ENCODE assay signal across 8 mouse cellular contexts in genomic region chr8:105265128-105265527, GRCm38 (mm10). TPM values are rescaled to one million over a fixed set of nuclear protein-coding genes. Genes with fewer than 3 reads are reported as not detected.
A peak's percentile ranks its signal among the peaks of the same experiment; 100 is the strongest.
DNase-seq lines count a peak whose midpoint lies in the region; ATAC-seq and TF ChIP-seq lines count a peak whose summit lies in the region.

No protein-coding gene starts in this region.

- no peaks in the 10 kb centered on the region for H3K36me3 ChIP-seq in embryonic facial prominence, embryonic 12.5 days
- H3K36me3 ChIP-seq in intestine, embryonic 15.5 days: no peaks in the 10 kb centered on the region
- H3K36me3 ChIP-seq in lung, embryonic 16.5 days (ENCODE audit: control insufficient read depth, insufficient read depth, low read length): no peaks in the 10 kb centered on the region
- no peaks in the 10 kb centered on the region for H3K36me3 ChIP-seq in splenic B cell, adult 2 months (ENCODE audit: control insufficient read depth, insufficient read depth, low read length, poor library complexity, severe bottlenecking)

- peaks cover 95% of the 10 kb centered on the region for H3K27me3 ChIP-seq in embryonic facial prominence, embryonic 12.5 days
- H3K27me3 ChIP-seq in intestine, embryonic 15.5 days (replicated peaks): peaks cover 36% of the 10 kb centered on the region
- H3K27me3 ChIP-seq in lung, embryonic 16.5 days (ENCODE audit: control insufficient read depth, insufficient read depth, low read depth, low read length): peaks cover 42% of the 10 kb centered on the region
- no peaks in the 10 kb centered on the region for H3K27me3 ChIP-seq in splenic B cell, adult 2 months (ENCODE audit: control insufficient read depth, insufficient read depth, low read length, poor library complexity, severe bottlenecking)

- peaks cover 26% of the 10 kb centered on the region for H3K4me1 ChIP-seq in embryonic facial prominence, embryonic 12.5 days
- H3K4me1 ChIP-seq in intestine, embryonic 15.5 days (replicated peaks): peaks cover 28% of the 10 kb centered on the region
- H3K4me1 ChIP-seq in lung, embryonic 16.5 days (replicated peaks; ENCODE audit: control insufficient read depth, insufficient read depth, low read length): peaks cover 38% of the 10 kb centered on the region

- DNase-seq in layer of hippocampus, adult 2 months (ENCODE audit: low spot score in 2 of 2): no peak
- DNase-seq in layer of hippocampus, adult 18-20 months (ENCODE audit: low spot score in 2 of 2): no peak
- DNase-seq in splenic B cell, adult 2 months (ENCODE audit: low read depth, low spot score): peak; percentile 76
- no peak for DNase-seq in left cerebral cortex, postnatal 10 days (ENCODE audit: extremely low spot score in 1 of 2, low spot score in 2 of 2)
- DNase-seq in layer of hippocampus, postnatal 36 days: no peak

- H3K9me3 ChIP-seq in embryonic facial prominence, embryonic 12.5 days: peaks cover 5% of the 10 kb centered on the region; the same call in 1 of the 2 replicates
- H3K9me3 ChIP-seq in intestine, embryonic 15.5 days: no peaks in the 10 kb centered on the region
- peaks cover 4% of the 10 kb centered on the region; the same call in 1 of the 2 replicates for H3K9me3 ChIP-seq in lung, embryonic 16.5 days (ENCODE audit: control insufficient read depth, low read length)

- intact Hi-C loops in left cerebral cortex, postnatal 10 days (cut with DNase I): no loop called here

- no peak overlapping the region for H3K27ac ChIP-seq in layer of hippocampus, adult 2 months
- H3K27ac ChIP-seq in embryonic facial prominence, embryonic 12.5 days: no peak overlapping the region
- H3K27ac ChIP-seq in intestine, embryonic 15.5 days: no peak overlapping the region
- no peak overlapping the region for H3K27ac ChIP-seq in lung, embryonic 16.5 days (ENCODE audit: low read length)

- no peak for ATAC-seq in embryonic facial prominence, embryonic 12.5 days (ENCODE audit: insufficient number of reproducible peaks, insufficient read depth, low FRiP score, low TSS enrichment)
- peak; percentile 23 for ATAC-seq in intestine, embryonic 15.5 days
- ATAC-seq in lung, embryonic 16.5 days (ENCODE audit: low read depth): no peak

- 13% methylated on average over 10 of the region's 10 CpGs for WGBS in embryonic facial prominence, embryonic 12.5 days
- WGBS in intestine, embryonic 15.5 days: 8% methylated on average over 10 of the region's 10 CpGs
- WGBS in lung, embryonic 16.5 days: 12% methylated on average over 10 of the region's 10 CpGs

- no peak for TF ChIP-seq CTCF in layer of hippocampus, adult 2 months (conservative IDR thresholded peaks at IDR 0.05)

- no peak overlapping the region for H3K9ac ChIP-seq in embryonic facial prominence, embryonic 12.5 days
- H3K9ac ChIP-seq in intestine, embryonic 15.5 days: peak overlapping the region; percentile 31; the same call in 1 of the 2 replicates
- peak overlapping the region; percentile 80 for H3K9ac ChIP-seq in lung, embryonic 16.5 days (ENCODE audit: low read length)

- H3K4me2 ChIP-seq in embryonic facial prominence, embryonic 12.5 days (replicated peaks): peak overlapping the region; percentile 73
- peak overlapping the region; percentile 78 for H3K4me2 ChIP-seq in intestine, embryonic 15.5 days (replicated peaks)
- peak overlapping the region; percentile 97 for H3K4me2 ChIP-seq in lung, embryonic 16.5 days (ENCODE audit: low read depth, low read length)

- H3K4me3 ChIP-seq in layer of hippocampus, adult 2 months: peak overlapping the region; percentile 71
- H3K4me3 ChIP-seq in embryonic facial prominence, embryonic 12.5 days: peak overlapping the region; percentile 56
- H3K4me3 ChIP-seq in intestine, embryonic 15.5 days (replicated peaks): peak overlapping the region; percentile 63
- H3K4me3 ChIP-seq in lung, embryonic 16.5 days (ENCODE audit: low read length): peak overlapping the region; percentile 83

RNA-seq across cellular contexts. Expression of gene Fbxl8, which starts 0.7 kb away (rescaled TPM):
- 1 to 10 TPM in 1 of 2 experiments, under 1 TPM in 1; 0.91 to 1.9 TPM for total RNA-seq in layer of hippocampus, adult 2 months (2021)
- 1 to 10 TPM; 1.0 to 1.1 TPM for total RNA-seq in layer of hippocampus, adult 18-20 months (2021)
- polyA plus RNA-seq in embryonic facial prominence, embryonic 12.5 days (2016; fragmentation: Nextera tagmentation; extraction: Ambion mirVana): 1.2 and 1.4 TPM in 2 replicates
- 4.4 and 5.0 TPM in 2 replicates for polyA plus RNA-seq in intestine, embryonic 15.5 days (2015; fragmentation: Nextera tagmentation; extraction: Ambion mirVana)
- polyA plus RNA-seq in lung, embryonic 16.5 days (2015; fragmentation: Nextera tagmentation; extraction: Ambion mirVana): 4.9 and 6.6 TPM in 2 replicates
- total RNA-seq in left cerebral cortex, postnatal 10 days (2021): under 1 TPM; 0.58 to 0.61 TPM
- 1 to 10 TPM; 1.0 TPM for total RNA-seq in layer of hippocampus, postnatal 36 days (2021)

RNA-seq across cellular contexts. Expression of gene Tradd, which starts 0.7 kb away (rescaled TPM):
- total RNA-seq in layer of hippocampus, adult 2 months (2021): 1 to 10 TPM; 7.0 to 7.6 TPM
- total RNA-seq in layer of hippocampus, adult 18-20 months (2021): 1 to 10 TPM; 7.8 to 8.5 TPM
- 17.4 and 18.7 TPM in 2 replicates for polyA plus RNA-seq in embryonic facial prominence, embryonic 12.5 days (2016; fragmentation: Nextera tagmentation; extraction: Ambion mirVana)
- 36.7 and 39.2 TPM in 2 replicates for polyA plus RNA-seq in intestine, embryonic 15.5 days (2015; fragmentation: Nextera tagmentation; extraction: Ambion mirVana)
- 31.5 and 34.2 TPM in 2 replicates for polyA plus RNA-seq in lung, embryonic 16.5 days (2015; fragmentation: Nextera tagmentation; extraction: Ambion mirVana)
- total RNA-seq in left cerebral cortex, postnatal 10 days (2021): 1 to 10 TPM; 5.5 to 5.8 TPM
- 1 to 10 TPM; 8.2 to 9.0 TPM for total RNA-seq in layer of hippocampus, postnatal 36 days (2021)

RNA-seq across cellular contexts. Expression of gene Hsf4, which starts 4.5 kb away (rescaled TPM):
- total RNA-seq in layer of hippocampus, adult 2 months (2021): 1 to 10 TPM; 7.2 to 9.5 TPM
- total RNA-seq in layer of hippocampus, adult 18-20 months (2021): 10 to 100 TPM; 11.5 to 13.0 TPM
- polyA plus RNA-seq in embryonic facial prominence, embryonic 12.5 days (2016; fragmentation: Nextera tagmentation; extraction: Ambion mirVana): 0.36 TPM in 1 of 2 replicates, not detected in the other
- 0.10 and 0.11 TPM in 2 replicates for polyA plus RNA-seq in intestine, embryonic 15.5 days (2015; fragmentation: Nextera tagmentation; extraction: Ambion mirVana)
- polyA plus RNA-seq in lung, embryonic 16.5 days (2015; fragmentation: Nextera tagmentation; extraction: Ambion mirVana): 0.39 and 0.65 TPM in 2 replicates
- under 1 TPM; 0.34 to 0.75 TPM for total RNA-seq in left cerebral cortex, postnatal 10 days (2021)
- total RNA-seq in layer of hippocampus, postnatal 36 days (2021): 1 to 10 TPM; 4.9 to 7.0 TPM

RNA-seq across cellular contexts. Expression of gene B3gnt9, which starts 10.2 kb away (rescaled TPM):
- 1 to 10 TPM; 2.9 TPM for total RNA-seq in layer of hippocampus, adult 2 months (2021)
- total RNA-seq in layer of hippocampus, adult 18-20 months (2021): 1 to 10 TPM; 3.3 to 3.8 TPM
- polyA plus RNA-seq in embryonic facial prominence, embryonic 12.5 days (2016; fragmentation: Nextera tagmentation; extraction: Ambion mirVana): 7.1 and 9.1 TPM in 2 replicates
- 18.8 and 19.5 TPM in 2 replicates for polyA plus RNA-seq in intestine, embryonic 15.5 days (2015; fragmentation: Nextera tagmentation; extraction: Ambion mirVana)
- 22.3 and 24.7 TPM in 2 replicates for polyA plus RNA-seq in lung, embryonic 16.5 days (2015; fragmentation: Nextera tagmentation; extraction: Ambion mirVana)
- total RNA-seq in left cerebral cortex, postnatal 10 days (2021): 1 to 10 TPM; 3.0 to 3.8 TPM
- 1 to 10 TPM; 2.2 to 2.6 TPM for total RNA-seq in layer of hippocampus, postnatal 36 days (2021)

RNA-seq across cellular contexts. Expression of gene Nol3, which starts 10.8 kb away (rescaled TPM):
- total RNA-seq in layer of hippocampus, adult 2 months (2021): 1 to 10 TPM; 7.4 to 7.8 TPM
- 10 to 100 TPM; 10.4 to 10.9 TPM for total RNA-seq in layer of hippocampus, adult 18-20 months (2021)
- polyA plus RNA-seq in embryonic facial prominence, embryonic 12.5 days (2016; fragmentation: Nextera tagmentation; extraction: Ambion mirVana): 2.1 and 2.4 TPM in 2 replicates
- polyA plus RNA-seq in intestine, embryonic 15.5 days (2015; fragmentation: Nextera tagmentation; extraction: Ambion mirVana): 1.0 and 1.2 TPM in 2 replicates
- 2.0 and 2.1 TPM in 2 replicates for polyA plus RNA-seq in lung, embryonic 16.5 days (2015; fragmentation: Nextera tagmentation; extraction: Ambion mirVana)
- total RNA-seq in left cerebral cortex, postnatal 10 days (2021): 1 to 10 TPM; 3.2 to 3.5 TPM
- 1 to 10 TPM; 6.9 to 9.1 TPM for total RNA-seq in layer of hippocampus, postnatal 36 days (2021)
